Mouse (Mus musculus): ENCODE measurements around the gene Spata17. TPM values are rescaled to one million over a fixed set of nuclear protein-coding genes. Genes with fewer than 3 reads are reported as not detected.

Gene Spata17
- polyA plus RNA-seq, 1 experiment from 2014 or later: 2.7 TPM

DNA sequence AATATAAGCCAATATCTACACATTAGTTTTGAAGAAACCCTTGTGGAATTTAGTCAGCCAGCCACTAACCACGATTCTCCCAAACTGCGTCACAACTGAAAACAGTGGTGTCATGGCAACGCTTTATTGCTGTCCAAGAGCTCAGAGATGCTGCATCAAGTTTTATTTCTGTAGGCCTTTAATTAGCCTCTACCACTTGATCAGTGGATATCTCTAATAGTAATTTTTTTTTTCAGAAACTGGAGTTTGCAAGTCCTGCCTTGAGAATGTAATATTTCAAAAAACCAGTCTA lies 138.3 kb downstream of the Spata17 start:
- H3K9me3 ChIP-seq (ENCODE audit: control insufficient read depth, low read length): peaks cover 2% of the 10 kb centered on the region; the same call in 1 of the 2 replicates
- no peak overlapping the region for H3K4me2 ChIP-seq (ENCODE audit: low read depth, low read length)
- no peaks in the 10 kb centered on the region for H3K4me1 ChIP-seq (replicated peaks; ENCODE audit: control insufficient read depth, insufficient read depth, low read length)
- ATAC-seq (ENCODE audit: low read depth): no peak
- no peak overlapping the region for H3K27ac ChIP-seq (ENCODE audit: low read length)
- no peaks in the 10 kb centered on the region for H3K27me3 ChIP-seq (ENCODE audit: control insufficient read depth, insufficient read depth, low read depth, low read length)
- no peak overlapping the region for H3K9ac ChIP-seq (ENCODE audit: low read length)
- 56% methylated on average over 3 of the region's 3 CpGs for WGBS
- no peaks in the 10 kb centered on the region for H3K36me3 ChIP-seq (ENCODE audit: control insufficient read depth, insufficient read depth, low read length)
- H3K4me3 ChIP-seq (ENCODE audit: low read length): no peak overlapping the region

GRCm38 (mm10) chr1:187076198-187077042 lies 138.8 kb downstream of the Spata17 start:
- H3K4me2 ChIP-seq (ENCODE audit: low read depth, low read length): no peak overlapping the region
- ATAC-seq (ENCODE audit: low read depth): no peak
- 79% methylated on average over 3 of the region's 3 CpGs for WGBS
- no peak overlapping the region for H3K9ac ChIP-seq (ENCODE audit: low read length)
- H3K27ac ChIP-seq (ENCODE audit: low read length): no peak overlapping the region
- H3K36me3 ChIP-seq (ENCODE audit: control insufficient read depth, insufficient read depth, low read length): no peaks in the 10 kb centered on the region
- H3K4me3 ChIP-seq (ENCODE audit: low read length): no peak overlapping the region
- no peaks in the 10 kb centered on the region for H3K27me3 ChIP-seq (ENCODE audit: control insufficient read depth, insufficient read depth, low read depth, low read length)
- H3K9me3 ChIP-seq (ENCODE audit: control insufficient read depth, low read length): peaks cover 2% of the 10 kb centered on the region; the same call in 1 of the 2 replicates
- no peaks in the 10 kb centered on the region for H3K4me1 ChIP-seq (replicated peaks; ENCODE audit: control insufficient read depth, insufficient read depth, low read length)

GRCm38 (mm10) chr1:187059874-187060273 lies 155.4 kb downstream of the Spata17 start:
- WGBS: 66% methylated on average over 1 of the region's 1 CpGs
- Histone ChIP-seq H3K4me1 (replicated peaks; ENCODE audit: control insufficient read depth, insufficient read depth, low read length) (no peaks in the 10 kb centered on the region), H3K9ac (ENCODE audit: low read length) (no peak overlapping the region), H3K9me3 (ENCODE audit: control insufficient read depth, low read length) (no peaks in the 10 kb centered on the region), H3K4me2 (ENCODE audit: low read depth, low read length) (no peak overlapping the region), H3K4me3 (ENCODE audit: low read length) (no peak overlapping the region), H3K36me3 (ENCODE audit: control insufficient read depth, insufficient read depth, low read length) (no peaks in the 10 kb centered on the region), H3K27me3 (ENCODE audit: control insufficient read depth, insufficient read depth, low read depth, low read length) (no peaks in the 10 kb centered on the region), H3K27ac (ENCODE audit: low read length) (no peak overlapping the region)
- no peak for ATAC-seq (ENCODE audit: low read depth)

DNA sequence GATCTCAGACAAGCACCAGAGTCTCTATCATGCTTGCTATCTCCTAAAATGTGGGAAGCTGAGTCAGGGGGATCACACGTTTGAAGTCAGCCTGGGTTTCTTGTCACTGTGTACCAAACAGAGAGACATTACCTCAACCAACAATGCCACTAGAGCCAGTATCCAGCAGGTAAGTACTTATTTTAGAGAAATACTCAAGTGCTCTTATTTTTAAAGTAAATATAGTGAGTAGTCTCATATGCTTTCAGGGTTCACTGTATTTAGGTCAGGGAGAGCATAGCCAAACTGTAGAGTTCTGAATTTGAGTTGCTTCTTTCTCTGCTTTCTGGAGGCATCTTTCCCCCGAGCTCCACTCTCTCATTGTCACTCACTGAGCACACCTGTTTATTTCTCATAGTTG lies 160.9 kb downstream of the Spata17 start:
- Histone ChIP-seq H3K9me3 (ENCODE audit: control insufficient read depth, low read length) (no peaks in the 10 kb centered on the region), H3K27ac (ENCODE audit: low read length) (no peak overlapping the region), H3K9ac (ENCODE audit: low read length) (no peak overlapping the region), H3K4me3 (ENCODE audit: low read length) (no peak overlapping the region), H3K4me1 (replicated peaks; ENCODE audit: control insufficient read depth, insufficient read depth, low read length) (peaks cover 5% of the 10 kb centered on the region; the same call in 1 of the 2 replicates), H3K27me3 (ENCODE audit: control insufficient read depth, insufficient read depth, low read depth, low read length) (no peaks in the 10 kb centered on the region), H3K4me2 (ENCODE audit: low read depth, low read length) (no peak overlapping the region), H3K36me3 (ENCODE audit: control insufficient read depth, insufficient read depth, low read length) (no peaks in the 10 kb centered on the region)
- peak; percentile 56 for ATAC-seq (ENCODE audit: low read depth)
- WGBS: 65% methylated on average over 2 of the region's 2 CpGs

DNA sequence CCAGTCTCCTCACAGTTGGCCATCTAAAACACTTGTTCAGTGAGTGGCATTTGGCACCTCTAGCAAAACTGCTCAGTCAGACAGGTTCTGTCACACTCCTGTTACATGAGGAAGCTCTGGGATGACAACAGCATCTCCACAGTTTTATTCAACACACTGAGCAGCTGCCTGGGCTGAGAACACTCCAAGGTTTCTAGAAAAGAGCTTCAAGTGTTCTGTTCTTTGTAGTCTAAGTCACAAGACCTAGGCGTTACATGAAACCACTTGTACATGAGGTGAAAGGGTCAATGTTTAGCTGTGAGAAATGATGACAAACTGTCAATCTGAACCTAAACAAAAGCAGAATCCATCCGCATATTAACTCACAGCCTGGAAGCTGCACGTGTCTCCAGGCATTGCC lies 161.4 kb downstream of the Spata17 start:
- ATAC-seq (ENCODE audit: low read depth): no peak
- 60% methylated on average over 3 of the region's 3 CpGs for WGBS

GRCm38 (mm10) chr1:187052532-187052931 lies 162.7 kb downstream of the Spata17 start:
- WGBS: 32% methylated on average over 5 of the region's 5 CpGs
- no peaks in the 10 kb centered on the region for H3K27me3 ChIP-seq (ENCODE audit: control insufficient read depth, insufficient read depth, low read depth, low read length)
- H3K36me3 ChIP-seq (ENCODE audit: control insufficient read depth, insufficient read depth, low read length): no peaks in the 10 kb centered on the region
- no peak overlapping the region for H3K4me2 ChIP-seq (ENCODE audit: low read depth, low read length)
- no peak overlapping the region for H3K4me3 ChIP-seq (ENCODE audit: low read length)
- H3K9me3 ChIP-seq (ENCODE audit: control insufficient read depth, low read length): no peaks in the 10 kb centered on the region
- H3K4me1 ChIP-seq (replicated peaks; ENCODE audit: control insufficient read depth, insufficient read depth, low read length): peaks cover 5% of the 10 kb centered on the region; the same call in 1 of the 2 replicates
- no peak overlapping the region for H3K9ac ChIP-seq (ENCODE audit: low read length)
- H3K27ac ChIP-seq (ENCODE audit: low read length): no peak overlapping the region
- ATAC-seq (ENCODE audit: low read depth): no peak

More for the DNA sequence above, 161.4 kb downstream of the Spata17 start:
- Histone ChIP-seq H3K4me3 (ENCODE audit: low read length) (no peak overlapping the region), H3K27me3 (ENCODE audit: control insufficient read depth, insufficient read depth, low read depth, low read length) (no peaks in the 10 kb centered on the region), H3K9me3 (ENCODE audit: control insufficient read depth, low read length) (no peaks in the 10 kb centered on the region), H3K9ac (ENCODE audit: low read length) (no peak overlapping the region), H3K36me3 (ENCODE audit: control insufficient read depth, insufficient read depth, low read length) (no peaks in the 10 kb centered on the region), H3K4me2 (ENCODE audit: low read depth, low read length) (no peak overlapping the region), H3K4me1 (replicated peaks; ENCODE audit: control insufficient read depth, insufficient read depth, low read length) (peaks cover 5% of the 10 kb centered on the region; the same call in 1 of the 2 replicates), H3K27ac (ENCODE audit: low read length) (no peak overlapping the region)

DNA sequence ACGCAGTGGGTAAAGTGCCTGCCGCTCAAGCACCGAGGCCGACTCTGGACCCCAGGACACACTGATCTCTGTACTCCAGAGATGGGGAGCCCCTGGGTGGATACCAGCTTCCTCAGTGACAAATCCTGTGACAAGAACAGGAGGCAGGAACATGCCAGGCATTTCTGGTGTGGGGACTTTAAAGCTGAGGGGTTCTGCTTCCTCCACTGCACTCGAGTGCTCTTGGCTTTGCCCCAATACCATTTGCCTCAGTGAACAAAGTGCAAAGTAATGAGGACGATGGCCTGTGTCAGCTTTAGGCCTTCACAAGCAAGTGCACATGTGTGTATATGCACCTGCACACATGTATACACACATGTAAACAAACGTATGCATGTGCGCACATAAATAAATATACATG lies 164.0 kb downstream of the Spata17 start:
- Histone ChIP-seq H3K9ac (ENCODE audit: low read length) (no peak overlapping the region), H3K4me3 (ENCODE audit: low read length) (no peak overlapping the region), H3K9me3 (ENCODE audit: control insufficient read depth, low read length) (no peaks in the 10 kb centered on the region), H3K4me1 (replicated peaks; ENCODE audit: control insufficient read depth, insufficient read depth, low read length) (peaks cover 5% of the 10 kb centered on the region; the same call in 1 of the 2 replicates), H3K36me3 (ENCODE audit: control insufficient read depth, insufficient read depth, low read length) (no peaks in the 10 kb centered on the region), H3K27ac (ENCODE audit: low read length) (no peak overlapping the region), H3K27me3 (ENCODE audit: control insufficient read depth, insufficient read depth, low read depth, low read length) (no peaks in the 10 kb centered on the region), H3K4me2 (ENCODE audit: low read depth, low read length) (no peak overlapping the region)
- WGBS: 83% methylated on average over 8 of the region's 8 CpGs
- no peak for ATAC-seq (ENCODE audit: low read depth)

- Histone ChIP-seq H3K27me3 (ENCODE audit: control insufficient read depth, insufficient read depth, low read depth, low read length) (no peaks in the 10 kb centered on the region), H3K4me2 (ENCODE audit: low read depth, low read length) (no peak overlapping the region), H3K36me3 (ENCODE audit: control insufficient read depth, insufficient read depth, low read length) (no peaks in the 10 kb centered on the region), H3K27ac (ENCODE audit: low read length) (no peak overlapping the region), H3K4me3 (ENCODE audit: low read length) (no peak overlapping the region), H3K9ac (ENCODE audit: low read length) (no peak overlapping the region), H3K4me1 (replicated peaks; ENCODE audit: control insufficient read depth, insufficient read depth, low read length) (peaks cover 5% of the 10 kb centered on the region; the same call in 1 of the 2 replicates), H3K9me3 (ENCODE audit: control insufficient read depth, low read length) (no peaks in the 10 kb centered on the region)
- 71% methylated on average over 9 of the region's 9 CpGs for WGBS
- peak; percentile 38 for ATAC-seq (ENCODE audit: low read depth)
Measured at GRCm38 (mm10) chr1:187048681-187049288, 166.5 kb downstream of the Spata17 start.

DNA sequence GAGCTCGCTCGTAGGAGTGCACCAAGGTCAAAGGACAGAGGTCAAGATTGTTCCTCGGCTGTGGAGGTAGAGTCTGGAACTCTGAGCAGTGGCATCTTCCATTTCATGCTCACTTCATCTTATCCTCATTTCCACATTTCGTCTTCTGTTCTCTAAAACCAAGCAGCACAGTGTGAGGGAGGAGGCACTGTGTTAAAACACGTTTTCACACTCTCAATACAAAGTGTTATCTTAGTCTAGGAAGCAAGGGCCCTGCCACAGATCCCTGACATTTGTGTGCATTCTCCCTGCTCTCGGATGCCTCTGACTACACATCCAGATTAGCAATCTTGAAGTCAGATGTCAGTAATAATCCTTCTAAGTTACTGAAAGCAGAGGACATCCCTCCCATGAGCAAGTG lies 170.5 kb downstream of the Spata17 start:
- Histone ChIP-seq H3K4me3 (ENCODE audit: low read length) (no peak overlapping the region), H3K27ac (ENCODE audit: low read length) (no peak overlapping the region), H3K27me3 (ENCODE audit: control insufficient read depth, insufficient read depth, low read depth, low read length) (no peaks in the 10 kb centered on the region), H3K9ac (ENCODE audit: low read length) (no peak overlapping the region), H3K9me3 (ENCODE audit: control insufficient read depth, low read length) (no peaks in the 10 kb centered on the region), H3K4me1 (replicated peaks; ENCODE audit: control insufficient read depth, insufficient read depth, low read length) (no peaks in the 10 kb centered on the region), H3K4me2 (ENCODE audit: low read depth, low read length) (no peak overlapping the region), H3K36me3 (ENCODE audit: control insufficient read depth, insufficient read depth, low read length) (no peaks in the 10 kb centered on the region)
- no peak for ATAC-seq (ENCODE audit: low read depth)
- 46% methylated on average over 6 of the region's 6 CpGs for WGBS
